Mouse (Mus musculus) MEL (cell line): ENCODE data around the gene Rxfp1.

ENCODE experiments used
- CHD2 ChIP-seq: IDR thresholded peaks from 2 replicates; pipeline ENCODE4 v1.6.1; 2011; ENCODE audit warnings: low read length, improper control_type of control experiment
- E2F4 ChIP-seq: IDR thresholded peaks from 2 replicates; pipeline ENCODE4 v1.6.1; 2011; ENCODE audit warnings: low read depth, low read length, improper control_type of control experiment, borderline replicate concordance
- EP300 ChIP-seq, 2 experiments: IDR thresholded peaks; 2 replicates each; pipeline ENCODE4 v1.6.1; 2011; ENCODE audit warnings: improper control_type of control experiment in 2 of 2, low read length in 2 of 2, low read depth in 1 of 2, mild to moderate bottlenecking in 1 of 2
- JUND ChIP-seq: IDR thresholded peaks from 2 replicates; pipeline ENCODE4 v1.6.1; 2011; ENCODE audit warnings: low read depth, mild to moderate bottlenecking, improper control_type of control experiment, low read length
- MAX ChIP-seq: IDR thresholded peaks from 2 replicates; pipeline ENCODE4 v1.6.1; 2011; ENCODE audit warnings: low read length, improper control_type of control experiment
- POLR2A ChIP-seq, 2 experiments: IDR thresholded peaks; 2 replicates each; pipeline ENCODE4 v1.6.1; 2011 to 2012; ENCODE audit warnings: low read length in 2 of 2, mild to moderate bottlenecking in 2 of 2, control low read depth in 1 of 2, improper control_type of control experiment in 1 of 2, low read depth in 1 of 2, moderate library complexity in 1 of 2; ENCODE audit not compliant: control insufficient read depth in 1 of 2, insufficient read depth in 1 of 2, poor library complexity in 1 of 2

DNA sequence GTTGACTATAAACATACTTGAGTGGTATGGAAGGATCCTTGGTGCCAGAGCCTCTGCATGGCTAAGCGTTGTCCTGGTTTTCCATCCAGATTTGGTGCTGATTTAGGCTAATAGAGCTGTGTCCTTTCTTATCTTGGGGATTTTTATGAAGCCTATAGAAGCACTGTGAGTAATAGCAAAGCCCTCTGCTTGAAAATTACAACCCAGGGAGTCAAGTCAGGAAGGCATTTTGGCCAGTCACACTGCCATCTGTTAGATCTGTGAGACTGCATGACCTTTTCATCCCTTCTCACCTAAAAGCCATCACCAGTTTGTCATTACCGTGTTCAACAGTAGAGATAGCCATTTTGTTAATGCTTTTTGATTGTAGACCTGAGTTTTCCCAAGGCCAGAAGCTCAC, 2.7 kb upstream of the Rxfp1 start:
- TF ChIP-seq JUND = no peak
- no peak for TF ChIP-seq EP300 (IDR thresholded peaks at IDR 0.05; ENCODE audit: low read depth in 1 of 2, low read length in 2 of 2)
- TF ChIP-seq MAX = no peak
- no peak for TF ChIP-seq POLR2A (IDR thresholded peaks at IDR 0.05; ENCODE audit: control insufficient read depth in 1 of 2, insufficient read depth in 1 of 2, low read depth in 1 of 2, low read length in 2 of 2, poor library complexity in 1 of 2)
- no peak for TF ChIP-seq CHD2
- TF ChIP-seq E2F4 = no peak
